Mouse (Mus musculus): Measurements from ENCODE around the gene Gm7073. TPM values are rescaled to one million over a fixed set of nuclear protein-coding genes. Genes with fewer than 3 reads are reported as not detected.

The Gm7073 gene
- not detected for total RNA-seq (2022)

DNA sequence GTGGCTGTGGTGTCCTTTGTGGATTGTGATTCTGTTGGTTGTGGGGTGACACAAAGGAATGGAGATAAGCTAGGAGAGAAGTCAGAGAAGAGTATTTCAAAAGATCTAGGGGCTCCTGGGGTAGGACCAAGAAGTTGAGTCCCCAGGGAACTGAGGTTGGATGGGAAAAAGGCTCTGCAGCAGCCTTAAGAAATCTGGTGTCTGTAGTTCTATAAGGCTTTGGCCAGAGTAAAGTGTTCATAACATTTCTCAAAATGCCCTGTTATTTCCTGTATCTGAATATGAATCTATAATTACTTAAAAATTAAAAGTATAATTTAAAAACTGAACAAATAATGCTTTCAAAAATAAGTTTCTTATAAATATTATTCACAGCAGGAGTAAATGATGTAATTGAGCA, at the start of gene Gm7073:
Gene Gm7073 (minus strand): TSS at position 101 of the 400 bp plus-strand sequence.
- DNase-seq = no peak

DNA sequence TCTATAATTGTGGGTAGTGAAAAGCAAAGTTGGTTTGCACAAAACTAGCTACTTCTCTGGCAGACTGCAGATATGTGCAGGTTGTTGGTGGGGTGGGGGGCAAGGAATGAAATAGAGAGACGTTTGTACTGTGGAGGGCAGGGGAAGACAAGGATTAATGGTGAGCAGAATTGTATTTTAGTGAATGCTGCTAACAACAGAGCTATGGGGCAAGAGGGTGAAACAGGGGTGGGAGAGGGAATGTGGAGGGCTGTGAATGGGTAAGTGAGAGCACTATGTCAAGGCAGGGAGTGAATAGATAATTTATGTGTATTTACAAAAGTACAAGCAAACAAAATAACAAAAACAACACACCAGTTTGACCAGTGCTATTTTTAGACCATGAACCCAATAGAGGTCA, 31.5 kb upstream of the Gm7073 start:
- no peak for DNase-seq

GRCm38 (mm10) chrX:60569047-60569446, 30.0 kb upstream of the Gm7073 start:
- no peak for DNase-seq

GRCm38 (mm10) chrX:60555242-60555641, 16.2 kb upstream of the Gm7073 start:
- DNase-seq = no peak

DNA sequence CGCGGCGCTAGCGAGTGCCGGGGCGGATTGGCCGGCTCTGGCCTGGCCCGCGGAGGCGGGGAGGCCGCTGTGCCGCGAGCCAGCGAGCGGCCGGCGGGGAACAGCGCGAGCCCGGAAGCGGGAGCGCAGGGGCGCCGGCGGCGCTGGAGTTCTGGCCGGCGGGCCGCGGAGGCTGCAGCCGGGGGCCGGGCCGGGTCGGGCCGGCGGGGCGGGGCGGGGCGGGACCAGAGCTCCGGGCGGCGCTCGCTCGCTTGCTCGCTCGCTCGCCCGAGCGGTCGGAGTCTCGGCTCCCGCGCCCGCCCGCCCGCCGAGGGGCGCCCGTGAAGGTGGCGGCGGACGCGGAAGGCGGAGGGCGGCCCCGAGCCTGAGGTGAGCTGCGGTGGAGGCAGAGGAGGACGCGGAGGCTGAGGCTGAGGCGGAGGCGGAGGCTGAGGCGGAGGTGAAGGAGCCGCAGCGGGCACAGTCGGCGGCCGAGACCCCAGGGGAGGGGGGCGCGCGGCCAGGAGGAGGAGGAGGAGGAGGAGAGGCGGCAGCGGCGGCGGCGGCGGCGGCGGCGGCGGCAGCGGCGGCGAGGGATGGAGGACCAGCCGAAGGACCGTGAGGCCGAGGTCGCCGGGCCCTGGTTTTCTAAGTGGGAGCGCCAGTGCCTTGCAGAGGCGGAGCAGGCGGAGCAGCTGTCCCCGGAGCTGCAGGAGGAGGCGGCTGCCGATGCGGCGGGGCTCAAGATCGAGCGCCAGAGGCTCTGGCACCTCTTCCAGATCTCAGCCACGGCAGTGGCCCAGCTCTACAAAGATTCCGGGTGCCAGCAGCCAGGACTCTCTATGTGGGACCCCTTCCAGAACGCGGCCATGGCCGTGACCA, 8.6 kb upstream of the Gm7073 start:
- peak; percentile 2 for DNase-seq

GRCm38 (mm10) chrX:60547098-60547443, 8.0 kb upstream of the Gm7073 start:
- DNase-seq = peak; percentile 5

- DNase-seq = no peak
Measured at GRCm38 (mm10) chrX:60545906-60546305, 6.9 kb upstream of the Gm7073 start.

DNA sequence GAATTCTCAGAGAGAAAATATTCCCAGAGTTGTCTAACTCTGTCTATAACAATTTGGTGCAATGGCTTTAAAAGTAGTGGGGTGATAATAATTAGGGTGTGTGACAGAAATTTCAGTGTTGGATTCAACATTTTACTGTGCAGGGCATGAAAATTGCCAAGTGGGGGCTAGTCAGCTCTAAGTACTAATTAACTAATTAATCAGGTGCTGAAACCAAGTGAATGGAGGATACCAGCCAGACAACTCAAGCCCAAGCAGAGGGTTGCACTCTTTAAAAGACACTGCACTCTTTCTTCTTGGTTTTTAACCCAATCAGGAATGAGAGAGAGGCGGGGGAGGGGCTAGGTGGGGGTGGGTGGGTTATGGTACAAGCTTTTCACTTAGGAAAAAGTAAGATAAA, 6.4 kb upstream of the Gm7073 start:
- DNase-seq = no peak

- no peak for DNase-seq
Measured at GRCm38 (mm10) chrX:60544098-60544497, 5.0 kb upstream of the Gm7073 start.

GRCm38 (mm10) chrX:60542901-60543300, 3.9 kb upstream of the Gm7073 start:
- no peak for DNase-seq

DNA sequence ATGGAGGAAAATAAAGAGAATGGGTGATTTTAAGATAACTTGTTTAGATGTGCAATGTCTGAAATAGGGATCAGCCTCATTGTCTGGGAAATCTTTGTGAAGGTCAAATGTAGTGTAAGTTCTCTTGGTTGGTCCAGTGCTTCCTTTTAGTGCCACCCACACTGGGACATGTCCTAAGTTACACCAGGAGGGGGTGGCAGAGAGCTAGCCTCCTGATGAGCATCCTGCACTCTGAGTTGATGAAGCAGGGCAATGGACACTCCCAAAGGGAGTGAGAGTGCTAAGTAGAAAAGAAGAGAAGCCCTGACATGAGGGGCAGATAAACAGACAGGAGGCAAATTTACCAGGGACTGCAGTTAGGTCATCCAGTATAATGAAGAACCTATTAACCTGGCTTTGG, 35.1 kb downstream of the Gm7073 start:
- no peak for DNase-seq

DNA sequence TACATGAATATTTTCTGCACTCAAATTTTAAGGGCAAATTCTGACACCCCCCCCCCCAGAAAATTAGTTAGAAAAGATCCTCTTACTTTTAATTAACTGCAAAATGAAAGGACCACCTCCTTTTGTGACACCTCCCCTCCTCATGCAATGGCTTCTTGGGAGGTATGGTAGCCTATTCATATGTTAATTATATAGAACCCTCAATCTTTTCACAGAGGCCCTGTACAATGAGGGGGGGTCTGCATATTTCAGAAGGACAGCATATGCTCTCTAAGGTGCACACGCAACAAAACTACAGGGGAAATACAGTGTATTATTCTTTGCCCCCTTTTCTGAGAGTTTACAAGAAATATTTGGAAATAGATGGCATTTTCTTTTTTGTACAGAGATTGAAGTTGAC, 41.3 kb downstream of the Gm7073 start:
- no peak for DNase-seq

DNA sequence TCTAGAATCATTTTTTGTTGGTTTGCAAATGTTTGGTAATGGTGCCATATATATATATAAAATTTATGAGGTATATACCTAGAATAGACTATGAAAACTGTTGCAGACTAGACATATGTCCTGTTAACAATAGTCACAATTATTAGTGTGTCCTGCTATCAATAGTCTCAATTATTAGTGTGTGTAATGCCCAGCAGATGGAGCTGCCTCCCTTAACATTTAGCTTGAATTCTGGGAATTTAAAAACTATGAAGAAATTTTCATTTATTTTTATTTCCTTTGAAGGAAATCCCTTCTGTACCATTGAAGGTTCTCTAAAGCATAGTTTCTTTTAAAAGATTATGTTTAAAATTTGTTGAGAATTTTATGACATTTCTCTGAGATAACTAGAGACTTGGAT, 43.7 kb downstream of the Gm7073 start:
- no peak for DNase-seq

- no peak for DNase-seq
Measured at GRCm38 (mm10) chrX:60463786-60464185, 75.3 kb downstream of the Gm7073 start.

- DNase-seq = no peak
Measured at GRCm38 (mm10) chrX:60414563-60415111, 124.4 kb downstream of the Gm7073 start.

GRCm38 (mm10) chrX:60405681-60406080, 133.4 kb downstream of the Gm7073 start:
- no peak for DNase-seq

- DNase-seq = peak; percentile 87
Measured at GRCm38 (mm10) chrX:60404668-60405044, 134.4 kb downstream of the Gm7073 start.

GRCm38 (mm10) chrX:60403764-60404667, 135.0 kb downstream of the Gm7073 start:
- peak; percentile 35 for DNase-seq

DNA sequence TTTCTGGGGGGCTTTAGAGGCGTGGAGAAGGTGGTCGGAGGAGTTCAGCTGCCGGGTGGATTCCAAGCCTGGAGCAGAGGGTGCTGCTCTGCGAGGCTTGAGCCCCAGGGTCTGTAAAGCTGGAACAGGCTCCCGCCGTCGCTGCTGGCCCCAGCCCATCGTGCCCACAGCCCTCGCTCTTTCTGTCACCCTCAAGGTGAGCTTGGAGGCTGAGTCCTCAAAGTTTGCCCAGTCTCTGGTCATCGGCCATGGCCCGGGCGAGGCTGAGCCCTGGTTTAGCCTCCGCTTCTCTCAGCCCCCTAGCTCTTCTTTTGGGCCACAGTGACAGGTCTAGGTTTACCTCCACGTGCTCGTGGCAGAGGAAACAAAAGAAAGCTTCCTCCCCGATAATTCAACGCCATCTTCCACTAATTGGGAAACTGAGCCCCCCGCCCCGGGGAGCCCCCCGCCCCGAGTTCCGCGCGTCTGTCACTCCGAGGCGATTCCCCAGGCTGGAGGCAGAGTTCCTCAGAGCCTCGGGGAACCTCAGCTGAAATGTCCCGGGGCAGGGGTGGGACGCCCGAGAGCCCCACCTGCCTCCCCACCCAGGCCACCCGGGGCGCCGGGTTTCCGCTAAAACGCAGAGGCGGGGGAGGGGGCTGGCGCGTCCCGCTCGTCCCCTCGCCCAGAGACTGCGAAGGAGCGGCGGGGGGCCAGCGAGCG, 135.8 kb downstream of the Gm7073 start:
- DNase-seq = peak; percentile 7

DNA sequence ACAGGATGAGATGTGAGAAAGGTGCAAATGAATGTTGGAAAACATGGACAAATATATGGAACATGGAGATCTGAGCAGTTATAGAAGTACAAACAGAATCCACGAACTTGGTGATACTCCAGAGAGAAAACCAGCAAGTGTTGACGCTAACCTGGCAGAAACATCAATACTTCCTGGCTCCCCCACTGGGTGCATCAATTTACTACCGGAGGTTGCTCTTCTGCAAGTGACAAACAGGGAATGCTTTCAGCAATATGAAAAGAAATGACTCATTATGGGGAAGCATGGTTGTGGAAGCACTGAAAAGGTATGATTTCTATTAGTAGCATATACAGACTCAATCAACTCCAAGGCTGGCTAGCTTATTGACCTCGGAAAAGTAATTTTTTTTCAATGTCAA, 144.8 kb downstream of the Gm7073 start:
- no peak for DNase-seq

DNA sequence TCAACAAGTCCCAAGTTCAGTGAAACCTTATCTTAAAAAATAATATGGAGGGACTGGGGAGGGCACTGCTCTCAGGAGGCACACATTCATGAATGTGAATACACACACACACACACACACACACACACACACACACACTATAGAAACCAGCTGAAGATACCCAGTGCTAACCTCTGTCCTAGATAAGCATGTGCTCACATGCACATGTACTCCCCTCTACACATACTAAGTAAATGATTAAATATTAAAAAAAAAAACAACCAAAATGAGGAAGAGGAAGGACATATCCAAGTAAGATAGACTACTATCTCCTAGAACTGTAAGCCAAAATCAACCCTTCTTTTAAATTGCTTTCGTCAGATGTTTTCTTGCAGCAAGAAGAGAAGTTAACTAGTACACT, 152.2 kb downstream of the Gm7073 start:
- DNase-seq = no peak
